Mouse (Mus musculus) neural tube, embryonic 12.5 days (tissue): ENCODE measurements around the gene Dhx8. TPM values are rescaled to one million over a fixed set of nuclear protein-coding genes. Genes with fewer than 3 reads are reported as not detected.

Experiments used
- ATAC-seq: fragments of 200-750 bp; cut with Nextera tagmentation; 2 replicates; pipeline ENCODE4 v1.8.0; 2017; ENCODE audit warnings: low read depth, mild to moderate bottlenecking, moderate TSS enrichment, moderate library complexity; ENCODE audit not compliant: low FRiP score
- H3K27ac ChIP-seq: fragments of 300-500 bp; sonication (generic); 2 replicates; pipeline ENCODE4 v1.5.1; 2016
- H3K27me3 ChIP-seq: fragments of 300-500 bp; sonication (generic); replicated peaks from 2 replicates; pipeline ENCODE4 v1.6.1; 2016; ENCODE audit warnings: mild to moderate bottlenecking
- H3K36me3 ChIP-seq: fragments of 300-500 bp; sonication (generic); 2 replicates; pipeline ENCODE4 v1.6.1; 2016; ENCODE audit warnings: mild to moderate bottlenecking
- H3K4me1 ChIP-seq: fragments of 300-500 bp; sonication (generic); 2 replicates; pipeline ENCODE4 v1.6.1; 2016
- H3K4me2 ChIP-seq: fragments of 300-500 bp; sonication (generic); replicated peaks from 2 replicates; pipeline ENCODE4 v1.6.1; 2016; ENCODE audit warnings: mild to moderate bottlenecking
- H3K4me3 ChIP-seq: fragments of 300-500 bp; sonication (generic); 2 replicates; pipeline ENCODE4 v1.5.1; 2016
- H3K9ac ChIP-seq: fragments of 300-500 bp; sonication (generic); 2 replicates; pipeline ENCODE4 v1.6.1; 2016; ENCODE audit warnings: mild to moderate bottlenecking
- H3K9me3 ChIP-seq: fragments of 300-500 bp; sonication (generic); 2 replicates; pipeline ENCODE4 v1.6.1; 2016; ENCODE audit warnings: mild to moderate bottlenecking
- WGBS: fragments of 180-500 bp; shearing (Covaris S2); methylation state at CpG from one replicate; pipeline ENCODE4 v1.1.7; 2016; 5-methylcytosine and 5-hydroxymethylcytosine counted together
- polyA plus RNA-seq: library from polyadenylated mRNA; unstranded; fragments of >200 nt; fragmentation: Nextera tagmentation; extraction: Ambion mirVana; gene quantifications from 2 replicates; pipeline ENCODE4 v1.2.1, GENCODE M21; 2016

Gene Dhx8
- polyA plus RNA-seq, 1 experiment from 2014 or later, result 43.2 TPM

GRCm38 (mm10) chr11:101706764-101707448 is 25.8 kb upstream of the Dhx8 start:
- H3K4me2 ChIP-seq, result no peak overlapping the region
- H3K27ac ChIP-seq, result no peak overlapping the region
- no peaks in the 10 kb centered on the region for H3K9me3 ChIP-seq
- ATAC-seq, result peak; percentile 50; the same call in 1 of the 2 replicates
- H3K4me1 ChIP-seq, result peaks cover 22% of the 10 kb centered on the region
- no peak overlapping the region for H3K9ac ChIP-seq
- no peaks in the 10 kb centered on the region for H3K27me3 ChIP-seq
- no peak overlapping the region for H3K4me3 ChIP-seq
- no peaks in the 10 kb centered on the region for H3K36me3 ChIP-seq
- 62% methylated on average over 10 of the region's 10 CpGs for WGBS

- no peaks in the 10 kb centered on the region for H3K9me3 ChIP-seq
- no peaks in the 10 kb centered on the region for H3K36me3 ChIP-seq
- WGBS, result 45% methylated on average over 5 of the region's 5 CpGs
- no peak overlapping the region for H3K9ac ChIP-seq
- no peak for ATAC-seq
- peaks cover 21% of the 10 kb centered on the region for H3K4me1 ChIP-seq
- H3K27ac ChIP-seq, result no peak overlapping the region
- no peak overlapping the region for H3K4me3 ChIP-seq
- no peaks in the 10 kb centered on the region for H3K27me3 ChIP-seq
- H3K4me2 ChIP-seq, result no peak overlapping the region
Measured at GRCm38 (mm10) chr11:101708482-101708881, 24.2 kb upstream of the Dhx8 start.

GRCm38 (mm10) chr11:101712811-101713210 is 19.9 kb upstream of the Dhx8 start:
- H3K4me2 ChIP-seq, result no peak overlapping the region
- no peak overlapping the region for H3K9ac ChIP-seq
- H3K27ac ChIP-seq, result no peak overlapping the region
- no peak for ATAC-seq
- no peaks in the 10 kb centered on the region for H3K9me3 ChIP-seq
- H3K36me3 ChIP-seq, result no peaks in the 10 kb centered on the region
- 89% methylated on average over 9 of the region's 9 CpGs for WGBS
- H3K27me3 ChIP-seq, result no peaks in the 10 kb centered on the region
- no peak overlapping the region for H3K4me3 ChIP-seq
- H3K4me1 ChIP-seq, result no peaks in the 10 kb centered on the region

GRCm38 (mm10) chr11:101714012-101714411 is 18.7 kb upstream of the Dhx8 start:
- Histone ChIP-seq H3K9ac (no peak overlapping the region), H3K9me3 (no peaks in the 10 kb centered on the region), H3K36me3 (no peaks in the 10 kb centered on the region), H3K27ac (no peak overlapping the region), H3K4me1 (0 out of 2 replicates have a peak, but pooled peaks cover 7% of the 10 kb centered on the region), H3K27me3 (no peaks in the 10 kb centered on the region), H3K4me2 (no peak overlapping the region), H3K4me3 (no peak overlapping the region)
- no peak for ATAC-seq
- WGBS, result 57% methylated on average over 7 of the region's 7 CpGs

DNA sequence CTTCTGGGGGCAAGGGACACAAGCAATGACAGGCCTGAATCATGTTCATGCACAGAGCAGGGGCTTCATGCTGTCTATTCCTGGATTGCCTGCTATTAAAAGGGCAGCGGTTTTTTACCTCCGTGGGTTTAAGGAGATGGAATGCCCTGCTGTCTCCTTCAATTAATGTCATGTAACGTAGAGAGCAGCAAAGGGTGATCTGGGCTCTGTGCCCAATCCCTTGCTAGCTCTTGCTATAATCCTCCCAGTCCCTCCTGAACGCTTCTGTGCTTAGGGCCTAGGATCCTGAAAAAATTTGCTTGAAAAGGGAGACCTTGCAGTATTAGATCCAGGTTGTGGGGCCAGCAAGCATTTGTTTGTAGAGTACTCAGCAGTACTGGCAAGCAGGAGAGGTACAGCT is 14.4 kb upstream of the Dhx8 start:
- Histone ChIP-seq H3K4me3 (no peak overlapping the region), H3K27ac (0 out of 2 replicates have a peak overlapping the region, but pooled peaks have one; percentile 46), H3K27me3 (no peaks in the 10 kb centered on the region), H3K4me1 (0 out of 2 replicates have a peak, but pooled peaks cover 7% of the 10 kb centered on the region), H3K4me2 (no peak overlapping the region), H3K36me3 (no peaks in the 10 kb centered on the region), H3K9me3 (no peaks in the 10 kb centered on the region), H3K9ac (no peak overlapping the region)
- WGBS, result 41% methylated on average over 4 of the region's 4 CpGs
- ATAC-seq, result no peak

GRCm38 (mm10) chr11:101719986-101720520 is 12.7 kb upstream of the Dhx8 start:
- H3K27me3 ChIP-seq, result no peaks in the 10 kb centered on the region
- no peaks in the 10 kb centered on the region for H3K9me3 ChIP-seq
- 84% methylated on average over 21 of the region's 21 CpGs for WGBS
- no peak overlapping the region for H3K4me3 ChIP-seq
- no peak overlapping the region for H3K27ac ChIP-seq
- ATAC-seq, result no peak
- no peak overlapping the region for H3K9ac ChIP-seq
- no peak overlapping the region for H3K4me2 ChIP-seq
- H3K36me3 ChIP-seq, result no peaks in the 10 kb centered on the region
- 0 out of 2 replicates have a peak, but pooled peaks cover 7% of the 10 kb centered on the region for H3K4me1 ChIP-seq

GRCm38 (mm10) chr11:101725043-101725442 is 7.7 kb upstream of the Dhx8 start:
- Histone ChIP-seq H3K9ac (no peak overlapping the region), H3K27ac (no peak overlapping the region), H3K27me3 (no peaks in the 10 kb centered on the region), H3K4me2 (no peak overlapping the region), H3K4me3 (no peak overlapping the region), H3K36me3 (no peaks in the 10 kb centered on the region), H3K4me1 (peaks cover 8% of the 10 kb centered on the region), H3K9me3 (no peaks in the 10 kb centered on the region)
- ATAC-seq, result no peak
- WGBS, result 82% methylated on average over 8 of the region's 8 CpGs

GRCm38 (mm10) chr11:101726765-101727164 is 6.0 kb upstream of the Dhx8 start:
- H3K27me3 ChIP-seq, result no peaks in the 10 kb centered on the region
- H3K27ac ChIP-seq, result peak overlapping the region; percentile 8; the same call in 1 of the 2 replicates
- no peaks in the 10 kb centered on the region for H3K9me3 ChIP-seq
- H3K4me2 ChIP-seq, result no peak overlapping the region
- WGBS, result 7% methylated on average over 2 of the region's 2 CpGs
- H3K36me3 ChIP-seq, result no peaks in the 10 kb centered on the region
- H3K9ac ChIP-seq, result 0 out of 2 replicates have a peak overlapping the region, but pooled peaks have one; percentile 17
- 0 out of 2 replicates have a peak, but pooled peaks have one; percentile 25 for ATAC-seq
- H3K4me1 ChIP-seq, result peaks cover 8% of the 10 kb centered on the region
- no peak overlapping the region for H3K4me3 ChIP-seq

GRCm38 (mm10) chr11:101729308-101729707 is 3.4 kb upstream of the Dhx8 start:
- Histone ChIP-seq H3K9ac (no peak overlapping the region), H3K27me3 (no peaks in the 10 kb centered on the region), H3K36me3 (no peaks in the 10 kb centered on the region), H3K4me2 (no peak overlapping the region), H3K4me1 (peaks cover 14% of the 10 kb centered on the region), H3K9me3 (no peaks in the 10 kb centered on the region), H3K4me3 (no peak overlapping the region), H3K27ac (no peak overlapping the region)
- no peak for ATAC-seq
- 70% methylated on average over 3 of the region's 3 CpGs for WGBS

- peaks cover 5% of the 10 kb centered on the region for H3K4me1 ChIP-seq
- no peak overlapping the region for H3K27ac ChIP-seq
- no peaks in the 10 kb centered on the region for H3K9me3 ChIP-seq
- peak overlapping the region; percentile 64 for H3K4me3 ChIP-seq
- peak overlapping the region; percentile 71 for H3K9ac ChIP-seq
- peak overlapping the region; percentile 68 for H3K4me2 ChIP-seq
- no peak for ATAC-seq
- no peaks in the 10 kb centered on the region for H3K27me3 ChIP-seq
- H3K36me3 ChIP-seq, result peaks cover 34% of the 10 kb centered on the region
- 37% methylated on average over 9 of the region's 9 CpGs for WGBS
Measured at GRCm38 (mm10) chr11:101733596-101733995, 877 bp downstream of the Dhx8 start.

- Histone ChIP-seq H3K4me2 (no peak overlapping the region), H3K27me3 (no peaks in the 10 kb centered on the region), H3K27ac (no peak overlapping the region), H3K9ac (no peak overlapping the region), H3K4me3 (no peak overlapping the region), H3K4me1 (no peaks in the 10 kb centered on the region), H3K36me3 (peaks cover 86% of the 10 kb centered on the region), H3K9me3 (no peaks in the 10 kb centered on the region)
- WGBS, result 95% methylated on average over 8 of the region's 8 CpGs
- ATAC-seq, result no peak
Measured at GRCm38 (mm10) chr11:101756616-101757015, 23.9 kb downstream of the Dhx8 start.

DNA sequence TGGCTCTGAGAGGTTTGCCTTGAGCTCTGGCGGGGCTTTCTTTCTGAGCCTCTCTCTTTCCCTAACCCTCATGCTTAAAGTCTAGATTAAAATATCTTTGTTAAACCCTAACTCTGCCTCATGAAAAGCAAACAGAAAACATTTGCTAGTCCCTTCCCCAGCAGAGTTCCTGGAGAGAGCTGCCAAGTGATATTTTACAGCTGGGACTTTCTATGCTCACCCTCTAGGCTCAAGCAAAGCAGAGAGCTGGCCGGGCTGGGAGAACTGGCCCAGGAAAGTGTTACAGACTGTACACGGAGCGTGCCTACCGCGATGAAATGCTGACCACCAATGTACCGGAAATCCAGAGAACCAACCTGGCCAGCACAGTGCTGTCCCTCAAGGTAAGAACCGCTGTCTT is 24.6 kb downstream of the Dhx8 start:
- H3K9ac ChIP-seq, result no peak overlapping the region
- no peaks in the 10 kb centered on the region for H3K27me3 ChIP-seq
- peaks cover 86% of the 10 kb centered on the region for H3K36me3 ChIP-seq
- no peak for ATAC-seq
- H3K4me2 ChIP-seq, result no peak overlapping the region
- H3K27ac ChIP-seq, result no peak overlapping the region
- H3K9me3 ChIP-seq, result no peaks in the 10 kb centered on the region
- WGBS, result 94% methylated on average over 8 of the region's 8 CpGs
- no peak overlapping the region for H3K4me3 ChIP-seq
- no peaks in the 10 kb centered on the region for H3K4me1 ChIP-seq

- no peak overlapping the region for H3K4me3 ChIP-seq
- no peaks in the 10 kb centered on the region for H3K4me1 ChIP-seq
- no peak overlapping the region for H3K9ac ChIP-seq
- H3K27ac ChIP-seq, result no peak overlapping the region
- H3K27me3 ChIP-seq, result no peaks in the 10 kb centered on the region
- no peak for ATAC-seq
- H3K9me3 ChIP-seq, result no peaks in the 10 kb centered on the region
- H3K36me3 ChIP-seq, result peaks cover 80% of the 10 kb centered on the region
- WGBS, result 70% methylated on average over 5 of the region's 5 CpGs
- H3K4me2 ChIP-seq, result no peak overlapping the region
Measured at GRCm38 (mm10) chr11:101758431-101758830, 25.7 kb downstream of the Dhx8 start.
